Mouse (Mus musculus): ENCODE measurements around the gene Naa15. TPM values are rescaled to one million over a fixed set of nuclear protein-coding genes. Genes with fewer than 3 reads are reported as not detected.
"Not testable (repeated sequence)": the region's sequence is repeated elsewhere in the genome, so short reads cannot be mapped to it uniquely, and the experiment has no call there.

Naa15 gene
- total RNA-seq, 2 experiments from 2014 or later, result 44.5 to 50.0 TPM

- peak overlapping the region; percentile 98 for H3K27ac ChIP-seq
- H3K4me3 ChIP-seq, result peak overlapping the region; percentile 80
- DNase-seq, result peak; percentile 71
- intact Hi-C loops (cut with DNase I), result no loop called here
- TF ChIP-seq CTCF (IDR thresholded peaks at IDR 0.05), result no peak
Measured at GRCm38 (mm10) chr3:51416364-51417134, 1.6 kb downstream of the Naa15 start.

DNA sequence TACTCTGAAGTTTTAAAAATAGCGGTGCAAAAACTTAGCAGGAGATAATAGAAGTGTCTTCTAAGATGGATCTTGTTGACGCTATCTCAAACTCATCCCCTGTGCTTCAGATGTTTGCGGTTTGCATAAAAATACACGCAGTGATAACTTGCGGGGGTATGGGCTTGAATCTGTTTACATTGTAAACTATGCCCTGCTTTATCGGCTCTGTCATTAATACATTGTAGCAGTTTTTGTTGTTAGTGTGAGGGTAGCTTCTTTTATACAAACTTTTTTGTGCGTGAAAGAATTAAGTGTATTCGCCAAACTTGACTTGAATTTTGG lies 2.1 kb downstream of the Naa15 start:
- intact Hi-C loops (cut with DNase I), result no loop called here
- TF ChIP-seq CTCF (IDR thresholded peaks at IDR 0.05), result no peak
- peak overlapping the region; percentile 80 for H3K4me3 ChIP-seq
- no peak for DNase-seq
- H3K27ac ChIP-seq, result peak overlapping the region; percentile 98

DNA sequence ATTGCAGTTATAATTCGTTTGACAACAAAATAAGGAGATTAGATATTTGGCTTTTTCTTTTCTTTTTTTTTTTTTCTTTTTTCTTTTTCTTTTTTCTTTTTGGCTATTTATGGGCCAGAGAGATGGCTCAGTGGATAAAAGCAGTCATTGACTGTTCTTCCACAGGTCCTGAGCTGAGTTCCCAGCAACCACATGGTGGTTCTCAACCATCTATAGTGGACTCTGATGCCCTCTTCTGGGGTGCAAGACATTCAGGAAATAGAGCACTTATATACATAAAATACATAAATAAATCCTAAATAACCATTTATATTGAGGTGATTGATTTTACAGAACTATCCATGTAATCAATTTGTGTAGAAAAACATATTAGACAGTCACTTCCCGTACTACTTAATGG lies 2.5 kb downstream of the Naa15 start:
- DNase-seq, result no peak
- Histone ChIP-seq H3K4me3 (peak overlapping the region; percentile 80), H3K27ac (peak overlapping the region; percentile 98)
- intact Hi-C loops (cut with DNase I), result no loop called here
- TF ChIP-seq CTCF (IDR thresholded peaks at IDR 0.05), result no peak

GRCm38 (mm10) chr3:51417966-51418365 lies 3.0 kb downstream of the Naa15 start:
- TF ChIP-seq CTCF (IDR thresholded peaks at IDR 0.05), result no peak
- Histone ChIP-seq H3K4me3 (peak overlapping the region; percentile 80), H3K27ac (peak overlapping the region; percentile 98)
- DNase-seq, result no peak
- intact Hi-C loops (cut with DNase I), result no loop called here

DNA sequence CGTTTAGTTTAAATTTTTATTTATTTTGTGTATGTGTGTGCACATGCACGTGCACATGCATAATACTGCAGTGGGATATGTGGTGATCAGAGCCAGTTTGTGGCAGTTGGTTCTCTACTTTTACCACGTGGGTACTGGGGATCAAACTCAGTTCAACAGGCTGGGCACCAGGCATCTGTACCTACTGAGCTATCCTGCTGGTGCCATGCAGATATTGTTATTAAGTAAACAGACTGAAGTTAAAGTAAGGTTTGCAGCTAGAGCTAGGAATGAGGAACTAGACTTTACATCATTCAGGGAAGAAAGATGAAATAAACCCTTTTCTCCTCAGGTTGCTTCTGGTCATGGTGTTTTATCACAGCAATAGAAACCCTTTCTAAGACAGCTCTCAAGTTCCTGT lies 7.0 kb downstream of the Naa15 start:
- intact Hi-C loops (cut with DNase I), result no loop called here
- TF ChIP-seq CTCF (IDR thresholded peaks at IDR 0.05), result no peak
- no peak for DNase-seq

GRCm38 (mm10) chr3:51425394-51425793 lies 10.4 kb downstream of the Naa15 start:
- intact Hi-C loops (cut with DNase I), result no loop called here
- Histone ChIP-seq H3K4me3 (no peak overlapping the region), H3K27ac (no peak overlapping the region)
- DNase-seq, result no peak
- no peak for TF ChIP-seq CTCF (IDR thresholded peaks at IDR 0.05)

More for the DNA sequence above, 7.0 kb downstream of the Naa15 start:
- no peak overlapping the region for H3K27ac ChIP-seq
- H3K4me3 ChIP-seq, result no peak overlapping the region

- H3K27ac ChIP-seq; DNase-seq; intact Hi-C loops (cut with DNase I); H3K4me3 ChIP-seq: not testable (repeated sequence)
- TF ChIP-seq CTCF (IDR thresholded peaks at IDR 0.05), result peak; percentile 14; the same call in 1 of the 2 replicates
Measured at GRCm38 (mm10) chr3:51434364-51434763, 19.4 kb downstream of the Naa15 start.

GRCm38 (mm10) chr3:51434871-51435595 lies 20.1 kb downstream of the Naa15 start:
- DNase-seq, result no peak
- intact Hi-C loops (cut with DNase I), result no loop called here
- Histone ChIP-seq H3K4me3 (no peak overlapping the region), H3K27ac (no peak overlapping the region)
- no peak for TF ChIP-seq CTCF (IDR thresholded peaks at IDR 0.05)

DNA sequence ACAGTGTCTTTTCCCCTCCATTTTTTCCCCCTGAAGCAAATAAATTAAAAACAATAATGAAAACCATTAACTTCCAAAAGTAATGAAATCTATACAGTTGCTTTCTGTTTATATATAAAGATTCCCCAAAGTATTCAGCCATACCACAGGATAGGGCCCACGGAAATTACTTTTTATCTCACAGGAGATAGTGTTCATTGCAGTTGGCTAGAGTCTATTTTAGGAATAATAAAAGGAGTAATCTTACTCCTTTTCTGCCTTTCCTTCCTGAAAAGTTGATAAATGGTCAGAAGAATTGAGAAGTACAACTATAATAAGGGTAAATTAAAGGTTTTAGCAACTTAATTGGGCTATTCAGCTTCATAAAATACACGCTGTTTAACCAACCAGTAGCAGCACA lies 53.6 kb downstream of the Naa15 start:
- no peak overlapping the region for H3K27ac ChIP-seq
- DNase-seq, result no peak
- no peak for TF ChIP-seq CTCF (IDR thresholded peaks at IDR 0.05)
- intact Hi-C loops (cut with DNase I), result no loop called here
- H3K4me3 ChIP-seq, result no peak overlapping the region

- DNase-seq, result no peak
- Histone ChIP-seq H3K27ac (no peak overlapping the region), H3K4me3 (no peak overlapping the region)
- TF ChIP-seq CTCF (IDR thresholded peaks at IDR 0.05), result no peak
- intact Hi-C loops (cut with DNase I), result no loop called here
Measured at GRCm38 (mm10) chr3:51475706-51476105, 60.8 kb downstream of the Naa15 start.

DNA sequence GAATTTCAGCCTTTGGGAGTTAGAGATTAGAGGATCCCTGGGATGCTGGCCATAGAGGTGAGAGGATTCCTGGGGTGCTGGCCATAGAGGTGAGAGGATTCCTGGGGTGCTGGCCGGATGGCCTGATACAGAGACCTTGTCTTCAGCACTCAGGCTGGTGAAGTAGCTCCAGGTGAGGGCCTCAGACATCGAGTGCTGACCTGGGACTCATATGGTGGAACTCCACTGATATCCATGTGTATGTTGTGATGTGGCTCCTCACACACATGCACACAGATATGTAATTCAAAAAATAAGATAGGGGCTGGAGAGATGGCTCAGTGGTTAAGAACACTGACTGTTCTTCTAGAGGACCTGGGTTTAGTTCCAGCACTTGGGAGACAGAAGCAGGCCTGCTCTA lies 64.9 kb downstream of the Naa15 start:
- H3K27ac ChIP-seq, result no peak overlapping the region
- intact Hi-C loops (cut with DNase I), result no loop called here
- no peak for DNase-seq
- no peak for TF ChIP-seq CTCF (IDR thresholded peaks at IDR 0.05)
- no peak overlapping the region for H3K4me3 ChIP-seq

- peak; percentile 81 for TF ChIP-seq CTCF (IDR thresholded peaks at IDR 0.05)
- DNase-seq, result peak; percentile 39
- Histone ChIP-seq H3K4me3 (no peak overlapping the region), H3K27ac (no peak overlapping the region)
- intact Hi-C loops (cut with DNase I), result no loop called here
Measured at GRCm38 (mm10) chr3:51481059-51481458, 66.1 kb downstream of the Naa15 start.

- DNase-seq, result no peak
- no peak for TF ChIP-seq CTCF (IDR thresholded peaks at IDR 0.05)
- Histone ChIP-seq H3K27ac (no peak overlapping the region), H3K4me3 (no peak overlapping the region)
- intact Hi-C loops (cut with DNase I), result no loop called here
Measured at GRCm38 (mm10) chr3:51481881-51482280, 66.9 kb downstream of the Naa15 start.

Data from gastrocnemius, adult 2 months (tissue).